Mouse (Mus musculus) mouse embryonic stem cell (cell line): Measurements from ENCODE around the gene 2310022B05Rik.

ENCODE experiments used
- in situ Hi-C, 2 experiments: fragments of 300-500 bp; cut with MboI; formaldehyde crosslinking; loops; 1 replicate in 1 of 2; 3 replicates in 1 of 2; pipeline ENCODE4 v1.14.3; 2019 to 2020; ENCODE audit warnings: low sequenced_read_pairs in 2 of 2, low pct_unique_long_range_greater_than_20kb in 1 of 2, mixed read lengths in 1 of 2; ENCODE audit not compliant: unreplicated experiment in 1 of 2

The 2310022B05Rik gene

GRCm38 (mm10) chr8:124663112-124663873 is at the start of gene 2310022B05Rik:
Gene 2310022B05Rik (minus strand): TSS chr8:124663369.
- in situ Hi-C loops = no loop called here

GRCm38 (mm10) chr8:124705823-124706222 is 42.7 kb upstream of the 2310022B05Rik start:
- in situ Hi-C loops = no loop called here

DNA sequence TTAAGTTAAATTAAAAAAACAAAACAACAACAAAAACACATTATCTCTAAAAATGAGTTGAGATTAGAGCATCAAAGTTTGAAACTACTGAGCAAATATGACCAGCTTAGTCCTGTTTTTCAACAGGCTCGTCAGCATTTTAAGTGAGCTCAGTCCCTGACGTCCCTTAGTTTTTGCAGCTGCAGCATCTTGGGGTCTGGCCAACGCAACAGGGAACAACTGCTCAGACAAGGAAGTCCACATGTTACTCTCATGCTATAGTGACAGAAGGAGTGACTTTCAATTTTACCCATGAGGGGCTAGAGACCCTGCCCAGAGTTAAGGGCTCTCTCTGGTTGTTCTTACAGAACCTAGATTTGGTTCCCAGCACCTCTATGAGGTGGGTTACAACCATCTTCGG is 41.2 kb upstream of the 2310022B05Rik start:
- in situ Hi-C loops = no loop called here

DNA sequence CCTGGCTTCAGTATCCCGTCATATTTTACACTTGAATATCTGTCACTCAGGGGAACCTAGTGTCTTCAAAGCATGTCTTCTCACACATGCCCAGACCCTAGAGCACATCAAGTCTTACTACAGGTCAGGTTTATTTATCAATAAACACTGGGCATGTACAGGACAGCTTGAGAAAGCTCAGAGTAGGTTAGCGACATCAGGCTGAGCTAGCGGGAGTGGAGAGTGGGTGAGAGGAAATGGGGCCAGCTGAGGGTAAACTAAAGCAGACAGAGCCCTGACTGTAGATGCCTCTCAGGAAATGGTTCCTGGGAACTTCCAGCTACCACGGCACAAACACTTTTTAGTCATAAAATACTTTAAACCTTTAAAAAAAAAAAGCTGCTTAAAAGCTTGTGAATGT is 40.4 kb upstream of the 2310022B05Rik start:
- in situ Hi-C loops = no loop called here

- in situ Hi-C loops = no loop called here
Measured at GRCm38 (mm10) chr8:124702183-124702582, 39.0 kb upstream of the 2310022B05Rik start.

DNA sequence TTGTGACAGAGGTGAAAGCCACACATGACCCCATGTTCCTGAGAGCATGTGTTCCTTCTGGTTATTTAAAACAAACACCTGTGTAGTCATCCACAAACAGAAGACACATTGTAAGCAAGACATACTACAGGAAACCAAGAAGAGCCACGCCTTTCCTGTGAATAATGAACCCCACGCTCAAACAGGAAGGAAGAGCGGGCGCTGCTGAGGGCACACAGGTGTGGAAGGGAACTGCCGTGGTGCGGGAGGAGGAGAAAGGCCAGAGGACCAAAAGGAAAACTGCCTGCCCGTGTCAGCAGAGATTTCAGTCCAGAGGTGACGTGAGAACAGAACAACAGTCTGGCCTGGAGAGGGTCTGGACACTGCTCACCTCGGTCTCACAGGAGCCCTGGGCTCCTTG is 37.9 kb upstream of the 2310022B05Rik start:
- in situ Hi-C loops = no loop called here

- in situ Hi-C loops = no loop called here
Measured at GRCm38 (mm10) chr8:124700271-124700670, 37.1 kb upstream of the 2310022B05Rik start.

DNA sequence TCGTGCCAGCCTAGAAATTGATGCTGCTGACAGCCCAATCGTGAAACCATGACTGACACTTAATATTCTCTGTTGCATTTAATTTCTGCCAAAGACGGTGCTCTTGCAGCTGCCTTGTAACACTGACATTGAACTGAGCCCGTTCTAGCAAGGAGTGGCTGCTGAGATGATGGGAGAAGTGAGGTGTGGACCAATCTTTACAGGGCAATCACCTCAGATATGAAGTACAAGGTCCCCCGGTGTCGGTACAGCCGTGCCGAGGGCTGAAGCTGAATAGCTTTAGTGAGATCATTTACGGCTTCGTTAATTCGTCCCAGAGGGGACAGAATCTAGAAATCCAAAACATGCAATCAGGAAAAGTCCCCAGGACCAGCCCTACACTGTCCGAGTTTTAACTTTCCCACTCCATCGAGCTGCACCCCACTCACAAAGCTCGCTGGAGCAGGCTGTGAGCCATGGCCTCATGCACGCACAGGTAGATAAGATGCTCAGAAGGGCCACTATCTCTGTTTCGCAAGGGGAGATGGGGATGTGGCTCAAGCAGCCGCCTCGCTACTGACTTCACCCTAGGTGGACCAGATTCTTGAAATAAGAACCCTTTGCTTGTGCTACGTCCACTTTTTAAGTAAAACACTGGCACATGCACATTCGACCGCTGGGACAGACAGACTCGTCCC is 32.4 kb upstream of the 2310022B05Rik start:
- in situ Hi-C loops = no loop called here

GRCm38 (mm10) chr8:124691706-124692105 is 28.5 kb upstream of the 2310022B05Rik start:
- in situ Hi-C loops = no loop called here

GRCm38 (mm10) chr8:124688899-124689298 is 25.7 kb upstream of the 2310022B05Rik start:
- in situ Hi-C loops = no loop called here

DNA sequence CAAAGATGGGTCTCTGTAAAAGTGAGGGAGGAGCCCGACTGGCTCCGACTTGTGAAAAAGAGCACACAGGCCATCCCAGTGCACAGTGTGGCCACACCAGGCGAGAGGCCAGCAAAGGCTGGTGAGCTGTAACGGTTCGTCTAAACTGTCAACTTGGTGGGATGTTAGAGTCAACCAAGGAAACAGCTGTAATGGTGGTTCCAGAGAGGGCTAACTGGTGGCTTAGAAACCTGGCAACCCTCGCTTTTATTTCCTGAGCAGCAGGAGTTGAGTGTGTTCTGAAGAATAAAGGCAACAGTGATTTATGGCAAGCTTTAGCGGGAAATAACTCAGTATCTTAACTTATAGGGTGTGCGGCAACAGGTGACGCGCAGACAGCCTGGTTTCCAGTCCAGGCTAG is 19.0 kb upstream of the 2310022B05Rik start:
- in situ Hi-C loops = no loop called here

DNA sequence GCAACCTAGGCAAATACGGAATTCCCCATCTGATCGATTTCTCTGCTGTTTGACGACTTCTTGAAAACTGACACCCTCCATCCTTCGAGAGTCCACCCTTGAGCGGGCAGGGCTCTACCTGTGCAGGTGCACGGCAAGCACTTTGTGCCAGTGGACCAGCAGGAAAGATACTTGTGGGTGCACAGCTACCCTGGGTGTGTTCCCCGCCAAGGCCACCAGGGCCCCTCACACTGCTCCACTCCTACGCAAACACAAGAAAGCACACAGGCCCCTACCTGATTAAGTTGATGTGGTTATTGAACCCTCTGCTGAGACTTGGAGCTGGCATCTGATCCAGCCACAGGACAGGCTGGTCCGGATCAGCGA is 18.6 kb upstream of the 2310022B05Rik start:
- in situ Hi-C loops = no loop called here

DNA sequence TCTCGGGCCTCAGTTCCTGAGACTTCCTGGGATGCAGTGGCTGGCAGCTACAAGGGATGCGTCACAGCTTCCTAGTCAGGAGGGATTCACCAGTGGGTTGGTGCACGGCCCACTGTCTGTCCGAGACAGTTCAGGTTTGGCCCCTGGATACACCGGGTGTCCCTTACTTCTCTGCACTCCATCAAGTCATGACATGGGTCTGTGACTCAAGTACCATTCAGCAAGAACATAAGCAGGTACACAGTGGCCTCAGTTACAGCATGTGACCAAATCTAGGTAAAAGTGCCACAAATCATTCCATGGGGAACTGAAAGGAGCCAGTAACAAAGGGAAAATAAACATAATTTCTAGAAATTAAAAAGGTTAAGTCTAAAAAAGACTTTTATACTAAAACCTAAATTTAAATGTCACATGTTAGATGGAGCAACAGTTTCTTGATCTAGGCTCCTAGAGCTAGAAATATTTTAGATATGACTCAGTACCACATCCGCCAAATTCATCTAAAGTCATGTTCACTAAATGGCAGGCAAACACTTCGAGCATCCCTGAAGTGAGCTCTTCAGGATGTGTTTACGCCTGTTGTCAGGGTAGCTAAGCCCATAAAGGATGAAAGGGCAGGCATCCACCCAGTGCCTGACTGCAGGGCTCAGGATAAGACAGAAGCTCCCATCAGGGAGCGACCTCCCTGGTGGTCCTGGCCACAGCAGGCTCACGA is 18.1 kb upstream of the 2310022B05Rik start:
- in situ Hi-C loops = no loop called here

DNA sequence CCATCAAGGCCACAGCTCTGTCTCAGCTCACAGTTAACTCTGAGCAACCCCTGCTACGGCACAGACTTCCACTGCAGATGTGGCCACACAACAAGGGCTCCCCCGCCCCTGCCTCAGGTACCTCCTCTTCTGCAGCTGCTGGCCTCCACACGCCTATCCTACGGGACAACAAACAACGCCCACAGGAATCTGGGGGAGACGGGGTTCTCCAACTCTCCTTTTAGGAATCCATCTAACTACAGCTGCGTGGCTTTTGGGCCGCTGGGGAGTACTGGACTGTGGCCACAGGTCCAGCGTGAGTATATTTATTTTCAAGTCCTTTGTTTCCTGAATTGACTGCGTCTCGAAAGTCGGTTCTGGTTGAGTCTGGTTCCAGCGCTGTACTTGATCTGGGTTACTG is 15.1 kb upstream of the 2310022B05Rik start:
- in situ Hi-C loops = no loop called here

DNA sequence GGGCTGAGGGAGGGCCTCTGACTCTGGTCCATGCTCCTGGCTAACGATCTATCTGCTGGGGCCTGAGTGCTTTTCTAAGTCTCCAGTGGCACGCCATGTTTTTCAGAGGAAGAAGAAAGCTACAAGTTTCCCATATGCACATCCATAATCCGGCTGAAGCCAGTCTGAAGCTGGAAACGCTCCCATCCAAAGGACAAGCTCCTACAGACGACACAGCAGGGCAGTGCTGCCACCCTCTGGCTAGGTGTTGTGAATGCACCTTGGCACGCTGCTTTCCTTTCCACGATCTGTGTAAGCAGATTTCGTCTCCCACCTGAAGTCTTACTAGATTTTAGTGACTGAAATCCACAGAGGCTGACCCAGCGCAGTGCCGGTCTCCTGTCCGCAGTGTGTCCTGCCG is 14.3 kb upstream of the 2310022B05Rik start:
- in situ Hi-C loops = no loop called here

DNA sequence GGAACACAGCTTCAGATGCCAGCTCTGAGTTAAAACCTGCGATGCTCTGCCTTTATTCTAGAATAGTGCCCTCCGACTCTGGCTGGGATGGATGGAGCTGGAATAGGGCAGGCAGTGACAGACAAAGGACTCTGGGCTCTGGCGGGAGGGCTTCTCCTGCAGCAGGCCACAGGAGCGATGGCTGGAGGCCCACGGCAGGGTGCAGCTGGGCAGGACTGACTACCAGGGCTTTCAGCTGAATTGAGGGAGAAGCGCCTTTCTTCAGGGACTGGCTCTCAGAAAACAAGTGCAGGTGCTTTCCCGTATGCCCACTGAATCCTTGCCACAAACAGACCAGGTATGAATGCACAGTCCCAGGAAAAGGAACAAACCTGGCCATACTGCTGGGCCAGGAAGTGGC is 13.9 kb upstream of the 2310022B05Rik start:
- in situ Hi-C loops = no loop called here

DNA sequence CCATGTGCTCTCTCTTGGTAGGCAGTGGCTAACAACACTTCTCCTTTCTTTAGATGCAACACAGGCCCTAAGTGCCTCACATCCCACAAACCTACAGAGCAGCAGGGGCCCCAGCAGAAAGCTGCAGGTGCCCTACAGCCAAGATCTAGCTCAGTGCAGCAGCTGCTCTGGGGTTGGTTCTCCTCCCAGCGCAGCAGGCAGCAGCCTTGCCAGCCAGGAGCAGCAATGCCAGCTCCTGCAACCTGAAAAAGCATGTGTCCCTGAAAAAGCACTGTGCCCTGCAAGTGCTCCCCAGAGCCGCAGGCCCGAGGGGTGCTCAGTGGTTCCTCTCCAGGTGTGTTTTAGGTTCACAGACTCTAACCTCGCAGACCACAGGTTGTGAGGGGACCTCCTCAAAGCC is 13.5 kb upstream of the 2310022B05Rik start:
- in situ Hi-C loops = no loop called here

GRCm38 (mm10) chr8:124672345-124672744 is 9.2 kb upstream of the 2310022B05Rik start:
- in situ Hi-C loops = no loop called here

DNA sequence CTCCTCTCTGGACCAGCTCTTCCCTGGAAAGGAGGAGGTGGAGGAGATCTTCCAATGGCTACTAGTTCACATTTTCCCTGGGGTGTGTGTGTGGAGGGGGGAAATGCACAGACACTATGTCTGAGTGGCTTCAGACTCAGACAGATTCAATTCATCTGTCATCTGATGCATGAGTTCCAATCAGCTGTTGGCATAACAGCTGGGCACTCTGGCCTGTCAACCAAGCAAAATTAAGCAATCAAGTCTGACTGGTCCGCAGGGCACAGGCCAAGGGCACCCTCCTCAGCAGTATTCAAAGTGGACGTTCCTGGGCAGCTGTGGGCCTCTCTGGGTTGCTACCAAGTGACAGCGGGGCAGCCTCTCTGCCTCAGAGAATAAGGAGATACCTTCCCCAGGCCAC is 5.6 kb upstream of the 2310022B05Rik start:
- in situ Hi-C loops = no loop called here

DNA sequence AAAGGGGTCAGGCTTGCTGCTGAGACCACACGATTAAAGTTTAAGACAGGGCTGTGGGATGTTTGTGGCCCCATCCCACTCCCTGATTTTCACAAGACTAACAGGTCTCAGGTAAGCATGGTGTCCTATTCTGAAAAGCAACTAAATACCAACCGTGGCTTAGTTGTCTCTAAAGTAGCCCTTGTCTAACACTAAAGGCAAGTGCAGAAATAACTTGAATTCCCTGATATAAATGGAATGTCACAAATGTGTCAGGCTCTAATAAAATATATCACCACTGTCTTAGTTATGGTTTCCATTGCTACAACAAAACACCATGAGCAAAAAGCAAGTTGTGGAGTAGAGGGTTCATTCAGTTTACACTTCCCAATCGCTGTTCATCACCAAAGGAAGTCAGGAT is 1.2 kb upstream of the 2310022B05Rik start:
- in situ Hi-C loops = no loop called here
